Mouse (Mus musculus): ENCODE measurements at regions not wholly inside any gene's neighbourhood (a gene's known extent, or its start where the extent isn't known, plus 50 kb on each side); places are given as distances from the start of the nearest gene placed in this dataset.
A peak's percentile ranks its signal among the peaks of the same experiment; 100 is the strongest.

GRCm38 (mm10) chr5:43081561-43082534 lies 151.1 kb upstream of the Cpeb2 start:
- H3K4me3 ChIP-seq, result no peak overlapping the region
- H3K79me2 ChIP-seq (ENCODE audit: control insufficient read depth, insufficient read depth), result no peaks in the 10 kb centered on the region
- H3ac ChIP-seq (ENCODE audit: control insufficient read depth, insufficient read length), result no peak overlapping the region
- no peaks in the 10 kb centered on the region for H3K36me3 ChIP-seq (ENCODE audit: control insufficient read depth, insufficient read depth)
- peak overlapping the region; percentile 49 for H3K4me2 ChIP-seq (ENCODE audit: low read depth)
- H3K27me3 ChIP-seq (ENCODE audit: control insufficient read depth, insufficient read depth, insufficient read length), result no peaks in the 10 kb centered on the region
- no peak for TF ChIP-seq TCF12 (IDR thresholded peaks at IDR 0.05; ENCODE audit: insufficient read depth, poor library complexity, severe bottlenecking)
- peak in 1 of 3 experiments; percentile 8 for TF ChIP-seq MYOD1 (IDR thresholded peaks at IDR 0.05; ENCODE audit: control insufficient read depth in 1 of 3, insufficient read length in 2 of 3, low read depth in 2 of 3)

DNA sequence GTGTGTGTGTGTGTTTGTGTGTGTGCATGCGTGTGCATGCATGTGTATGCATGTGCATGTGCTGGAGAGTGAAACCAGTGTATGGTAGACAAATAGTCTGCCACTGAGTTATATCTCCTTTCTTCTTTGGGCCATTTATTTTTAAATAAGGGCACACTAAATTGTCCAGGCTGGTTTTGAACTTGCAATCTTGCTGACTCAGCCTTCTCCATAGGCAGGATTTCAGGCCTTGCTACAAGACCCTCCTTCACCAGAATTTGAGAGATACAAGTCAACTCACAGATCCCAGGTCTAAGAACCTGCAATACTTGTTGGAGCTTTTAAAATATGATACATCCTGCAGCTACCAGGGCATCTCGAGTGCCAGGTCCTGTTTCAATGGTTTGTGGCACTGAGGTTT lies 145.9 kb upstream of the Cpeb2 start:
- H3ac ChIP-seq (ENCODE audit: control insufficient read depth, insufficient read length), result no peak overlapping the region
- peak overlapping the region; percentile 10 for H3K4me2 ChIP-seq (ENCODE audit: low read depth)
- no peaks in the 10 kb centered on the region for H3K36me3 ChIP-seq (ENCODE audit: control insufficient read depth, insufficient read depth)
- no peak for TF ChIP-seq MYOG (IDR thresholded peaks at IDR 0.05; ENCODE audit: control insufficient read depth in 1 of 3, insufficient read depth in 1 of 3, insufficient read length in 2 of 3, low read depth in 2 of 3)
- no peak for TF ChIP-seq TCF3 (IDR thresholded peaks at IDR 0.05; ENCODE audit: insufficient read length, low read depth)
- TF ChIP-seq POLR2AphosphoS2 (IDR thresholded peaks at IDR 0.05; ENCODE audit: insufficient read length, low read depth), result no peak
- no peak for TF ChIP-seq USF1 (IDR thresholded peaks at IDR 0.05; ENCODE audit: low read depth)
- no peak for TF ChIP-seq REST (IDR thresholded peaks at IDR 0.05; ENCODE audit: insufficient read depth, insufficient read length)
- no peak for TF ChIP-seq CEBPB (IDR thresholded peaks at IDR 0.05; ENCODE audit: insufficient read depth, poor library complexity, severe bottlenecking)
- no peak for TF ChIP-seq MYOD1 (IDR thresholded peaks at IDR 0.05; ENCODE audit: control insufficient read depth in 1 of 3, insufficient read length in 2 of 3, low read depth in 2 of 3)
- TF ChIP-seq POLR2A (IDR thresholded peaks at IDR 0.05; ENCODE audit: insufficient read length, low read depth), result no peak
- TF ChIP-seq MAX (IDR thresholded peaks at IDR 0.05; ENCODE audit: low read depth), result no peak
- TF ChIP-seq SRF (IDR thresholded peaks at IDR 0.05; ENCODE audit: control insufficient read depth, insufficient read length, low read depth), result no peak
- TF ChIP-seq E2F4 (IDR thresholded peaks at IDR 0.05; ENCODE audit: insufficient read depth), result no peak
- no peak for TF ChIP-seq TCF12 (IDR thresholded peaks at IDR 0.05; ENCODE audit: insufficient read depth, poor library complexity, severe bottlenecking)
- H3K79me2 ChIP-seq (ENCODE audit: control insufficient read depth, insufficient read depth), result no peaks in the 10 kb centered on the region
- H3K4me3 ChIP-seq, result no peak overlapping the region
- no peaks in the 10 kb centered on the region for H3K27me3 ChIP-seq (ENCODE audit: control insufficient read depth, insufficient read depth, insufficient read length)

GRCm38 (mm10) chr5:43087907-43088387 lies 145.0 kb upstream of the Cpeb2 start:
- Histone ChIP-seq H3K4me3 (no peak overlapping the region), H3K27me3 (ENCODE audit: control insufficient read depth, insufficient read depth, insufficient read length) (no peaks in the 10 kb centered on the region), H3K36me3 (ENCODE audit: control insufficient read depth, insufficient read depth) (no peaks in the 10 kb centered on the region), H3K4me2 (ENCODE audit: low read depth) (no peak overlapping the region), H3K79me2 (ENCODE audit: control insufficient read depth, insufficient read depth) (no peaks in the 10 kb centered on the region), H3ac (ENCODE audit: control insufficient read depth, insufficient read length) (no peak overlapping the region)
- TF ChIP-seq REST (IDR thresholded peaks at IDR 0.05; ENCODE audit: insufficient read depth, insufficient read length), result no peak
- peak; percentile 79 to 96 (median 96) for TF ChIP-seq MYOG (IDR thresholded peaks at IDR 0.05; ENCODE audit: control insufficient read depth in 1 of 3, insufficient read depth in 1 of 3, insufficient read length in 2 of 3, low read depth in 2 of 3)
- no peak for TF ChIP-seq POLR2A (IDR thresholded peaks at IDR 0.05; ENCODE audit: insufficient read length, low read depth)
- peak; percentile 70 for TF ChIP-seq TCF12 (IDR thresholded peaks at IDR 0.05; ENCODE audit: insufficient read depth, poor library complexity, severe bottlenecking)
- no peak for TF ChIP-seq USF1 (IDR thresholded peaks at IDR 0.05; ENCODE audit: low read depth)
- TF ChIP-seq MAX (IDR thresholded peaks at IDR 0.05; ENCODE audit: low read depth), result no peak
- no peak for TF ChIP-seq TCF3 (IDR thresholded peaks at IDR 0.05; ENCODE audit: insufficient read length, low read depth)
- TF ChIP-seq SRF (IDR thresholded peaks at IDR 0.05; ENCODE audit: control insufficient read depth, insufficient read length, low read depth), result no peak
- TF ChIP-seq CEBPB (IDR thresholded peaks at IDR 0.05; ENCODE audit: insufficient read depth, poor library complexity, severe bottlenecking), result no peak
- TF ChIP-seq POLR2AphosphoS2 (IDR thresholded peaks at IDR 0.05; ENCODE audit: insufficient read length, low read depth), result no peak
- peak; percentile 71 to 95 (median 89) for TF ChIP-seq MYOD1 (IDR thresholded peaks at IDR 0.05; ENCODE audit: control insufficient read depth in 1 of 3, insufficient read length in 2 of 3, low read depth in 2 of 3)
- TF ChIP-seq E2F4 (IDR thresholded peaks at IDR 0.05; ENCODE audit: insufficient read depth), result no peak

DNA sequence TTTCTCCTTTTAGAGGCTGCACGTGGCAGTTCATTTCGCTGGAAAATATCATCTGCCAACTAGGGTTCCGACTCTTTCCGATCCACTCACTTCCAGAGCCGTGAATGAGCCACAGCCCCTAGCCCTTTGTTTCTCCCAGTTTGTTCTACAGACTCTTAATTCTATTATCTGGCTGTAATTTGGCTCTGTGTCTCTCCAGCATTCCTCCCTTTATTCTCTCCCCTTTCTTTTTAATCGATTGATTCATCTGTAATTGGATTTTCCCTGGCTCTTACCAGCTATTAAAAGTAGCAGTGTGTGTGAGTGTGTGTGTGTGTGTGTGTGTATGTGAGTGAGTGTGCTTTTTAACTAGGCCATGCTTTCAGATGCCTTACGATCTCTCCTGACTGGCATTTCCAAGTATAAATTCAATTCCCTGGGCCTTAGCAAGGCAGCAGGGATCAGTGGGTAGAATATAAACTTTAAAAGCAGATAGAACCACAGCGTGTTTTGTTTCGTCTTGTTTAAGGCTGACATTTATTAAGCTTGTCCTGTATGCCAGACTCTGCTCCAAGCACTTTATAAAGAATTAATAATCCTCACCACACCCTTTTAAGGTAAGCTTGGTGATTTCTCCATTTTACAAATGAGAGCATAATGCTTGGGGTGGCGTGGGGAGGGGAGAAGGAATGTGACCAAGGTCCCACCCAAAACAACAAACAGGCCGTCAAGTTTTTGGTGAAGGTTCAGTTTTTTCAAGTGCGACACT lies 144.1 kb upstream of the Cpeb2 start:
- Histone ChIP-seq H3K4me2 (ENCODE audit: low read depth) (no peak overlapping the region), H3K36me3 (ENCODE audit: control insufficient read depth, insufficient read depth) (no peaks in the 10 kb centered on the region), H3K4me3 (no peak overlapping the region), H3ac (ENCODE audit: control insufficient read depth, insufficient read length) (no peak overlapping the region), H3K79me2 (ENCODE audit: control insufficient read depth, insufficient read depth) (no peaks in the 10 kb centered on the region), H3K27me3 (ENCODE audit: control insufficient read depth, insufficient read depth, insufficient read length) (no peaks in the 10 kb centered on the region)
- TF ChIP-seq SRF (IDR thresholded peaks at IDR 0.05; ENCODE audit: control insufficient read depth, insufficient read length, low read depth) (no peak), TCF12 (IDR thresholded peaks at IDR 0.05; ENCODE audit: insufficient read depth, poor library complexity, severe bottlenecking) (no peak), TCF3 (IDR thresholded peaks at IDR 0.05; ENCODE audit: insufficient read length, low read depth) (no peak), CEBPB (IDR thresholded peaks at IDR 0.05; ENCODE audit: insufficient read depth, poor library complexity, severe bottlenecking) (no peak), MYOG (IDR thresholded peaks at IDR 0.05; ENCODE audit: control insufficient read depth in 1 of 3, insufficient read depth in 1 of 3, insufficient read length in 2 of 3, low read depth in 2 of 3) (no peak), USF1 (IDR thresholded peaks at IDR 0.05; ENCODE audit: low read depth) (no peak), POLR2A (IDR thresholded peaks at IDR 0.05; ENCODE audit: insufficient read length, low read depth) (no peak), E2F4 (IDR thresholded peaks at IDR 0.05; ENCODE audit: insufficient read depth) (no peak), REST (IDR thresholded peaks at IDR 0.05; ENCODE audit: insufficient read depth, insufficient read length) (no peak), POLR2AphosphoS2 (IDR thresholded peaks at IDR 0.05; ENCODE audit: insufficient read length, low read depth) (no peak), MYOD1 (IDR thresholded peaks at IDR 0.05; ENCODE audit: control insufficient read depth in 1 of 3, insufficient read length in 2 of 3, low read depth in 2 of 3) (no peak), MAX (IDR thresholded peaks at IDR 0.05; ENCODE audit: low read depth) (no peak)
